7 mouse cellular contexts compared by ENCODE assay signal in genomic region chr7:45459564-45460140, GRCm38 (mm10). TPM values are rescaled to one million over a fixed set of nuclear protein-coding genes. Genes with fewer than 3 reads are reported as not detected.
DNase-seq lines count a peak whose midpoint lies in the region; ATAC-seq lines count a peak whose summit lies in the region.
"Not testable (repeated sequence)": the region's sequence is repeated elsewhere in the genome, so short reads cannot be mapped to it uniquely, and the experiment has no call there.

TSS of gene Ftl1 (minus strand) at chr7:45459884.

- peak; percentile 88 for ATAC-seq in intestine, embryonic 16.5 days
- ATAC-seq in midbrain, embryonic 11.5 days (ENCODE audit: low FRiP score), result peak; percentile 98

- H3K4me1 ChIP-seq in intestine, embryonic 16.5 days (ENCODE audit: control insufficient read depth, insufficient read depth, low read length), result peaks cover 29% of the 10 kb centered on the region
- peaks cover 23% of the 10 kb centered on the region for H3K4me1 ChIP-seq in midbrain, embryonic 11.5 days (ENCODE audit: control insufficient read depth, insufficient read depth, low read length)

- intact Hi-C loops in left cerebral cortex, postnatal 36 days (cut with DNase I), result not testable (repeated sequence)

- H3K36me3 ChIP-seq in intestine, embryonic 16.5 days (ENCODE audit: control insufficient read depth, insufficient read depth, low read length), result peaks cover 13% of the 10 kb centered on the region
- peaks cover 18% of the 10 kb centered on the region for H3K36me3 ChIP-seq in midbrain, embryonic 11.5 days (ENCODE audit: control insufficient read depth, insufficient read depth, low read length)

- peak; percentile 98 for DNase-seq in adrenal gland, adult 8-10 months
- DNase-seq in embryo, embryonic 9.5 days (ENCODE audit: extremely low spot score), result peak; percentile 96
- DNase-seq in gastrocnemius, postnatal 4 days (ENCODE audit: low spot score in 2 of 2), result peak; percentile 93 to 96
- DNase-seq in left cerebral cortex, postnatal 36 days (ENCODE audit: low spot score in 2 of 2), result peak; percentile 94 to 95
- peak; percentile 99 for DNase-seq in midbrain, embryonic 11.5 days (ENCODE audit: low spot score, missing footprints)
- DNase-seq in skeletal muscle tissue, adult 2 months (ENCODE audit: low read depth, low spot score), result peak; percentile 100

- under 1% methylated on average over 31 of the region's 37 CpGs for WGBS in intestine, embryonic 16.5 days
- under 1% methylated on average over 23 of the region's 37 CpGs for WGBS in midbrain, embryonic 11.5 days

- H3K27me3 ChIP-seq in intestine, embryonic 16.5 days (replicated peaks; ENCODE audit: control insufficient read depth, insufficient read depth, low read length); midbrain, embryonic 11.5 days (ENCODE audit: control insufficient read depth, insufficient read depth, low read length): not testable (repeated sequence)

- peak within 1 kb of the TSS; percentile 67 for H3K4me2 ChIP-seq in intestine, embryonic 16.5 days (ENCODE audit: low read depth, low read length)
- H3K4me2 ChIP-seq in midbrain, embryonic 11.5 days, result peak within 1 kb of the TSS; percentile 96

- H3K9me3 ChIP-seq in intestine, embryonic 16.5 days (ENCODE audit: control insufficient read depth, low read length); midbrain, embryonic 11.5 days (ENCODE audit: control insufficient read depth, low read length): not testable (repeated sequence)

- H3K4me3 ChIP-seq in intestine, embryonic 16.5 days (ENCODE audit: low read length), result peak within 1 kb of the TSS; percentile 82
- peak within 1 kb of the TSS; percentile 87 for H3K4me3 ChIP-seq in midbrain, embryonic 11.5 days (ENCODE audit: low read depth, low read length)

- H3K9ac ChIP-seq in intestine, embryonic 16.5 days (ENCODE audit: low read depth, low read length), result peak within 1 kb of the TSS; percentile 77
- peak within 1 kb of the TSS; percentile 83 for H3K9ac ChIP-seq in midbrain, embryonic 11.5 days (ENCODE audit: low read length)

- H3K27ac ChIP-seq in intestine, embryonic 16.5 days (ENCODE audit: low read length), result peak within 1 kb of the TSS; percentile 95
- H3K27ac ChIP-seq in midbrain, embryonic 11.5 days (ENCODE audit: low read depth, low read length), result peak within 1 kb of the TSS; percentile 82

RNA-seq across cellular contexts. Expression of gene Ftl1, which starts in this region (rescaled TPM):
- 1,000 to 10,000 TPM; 1,223 to 1,354 (median 1,306) TPM for total RNA-seq in adrenal gland, adult 8-10 months (2022)
- 100 to 1,000 TPM; 339 to 373 TPM for total RNA-seq in gastrocnemius, postnatal 4 days (2021)
- 7,117 and 7,555 TPM in 2 replicates for polyA plus RNA-seq in intestine, embryonic 16.5 days (2015; fragmentation: Nextera tagmentation; extraction: Ambion mirVana)
- 100 to 1,000 TPM; 198 to 232 TPM for total RNA-seq in left cerebral cortex, postnatal 36 days (2021)
- 5,242 and 5,528 TPM in 2 replicates for polyA plus RNA-seq in midbrain, embryonic 11.5 days (2014; fragmentation: Nextera tagmentation; extraction: Ambion mirVana)

Comparison
In these comparisons a context has a peak if more than half of its experiments do, and no peak if none do; other contexts are left out.
1. Peak in every context shown above with its lines: DNase-seq, ATAC-seq, H3K4me3 ChIP-seq and H3K27ac ChIP-seq.